Mouse (Mus musculus) brain, embryonic 14.5 days (tissue): ENCODE measurements at regions not wholly inside any gene's neighbourhood (a gene's known extent, or its start where the extent isn't known, plus 50 kb on each side); places are given as distances from the start of the nearest gene placed in this dataset.

Experiments
- CTCF ChIP-seq: fragments of 200-500 bp; IDR thresholded peaks from 2 replicates; pipeline ENCODE4 v1.5.1; 2012; ENCODE audit warnings: inconsistent platforms, mild to moderate bottlenecking, moderate library complexity, borderline replicate concordance; ENCODE audit not compliant: insufficient read depth, insufficient read length; ENCODE audit errors: extremely low read depth
- POLR2A ChIP-seq: fragments of 200-500 bp; IDR thresholded peaks from 2 replicates; pipeline ENCODE4 v1.6.1; 2012; ENCODE audit warnings: mild to moderate bottlenecking, inconsistent platforms, borderline replicate concordance; ENCODE audit not compliant: poor library complexity, insufficient read depth, insufficient read length, severe bottlenecking; ENCODE audit errors: extremely low read depth

DNA sequence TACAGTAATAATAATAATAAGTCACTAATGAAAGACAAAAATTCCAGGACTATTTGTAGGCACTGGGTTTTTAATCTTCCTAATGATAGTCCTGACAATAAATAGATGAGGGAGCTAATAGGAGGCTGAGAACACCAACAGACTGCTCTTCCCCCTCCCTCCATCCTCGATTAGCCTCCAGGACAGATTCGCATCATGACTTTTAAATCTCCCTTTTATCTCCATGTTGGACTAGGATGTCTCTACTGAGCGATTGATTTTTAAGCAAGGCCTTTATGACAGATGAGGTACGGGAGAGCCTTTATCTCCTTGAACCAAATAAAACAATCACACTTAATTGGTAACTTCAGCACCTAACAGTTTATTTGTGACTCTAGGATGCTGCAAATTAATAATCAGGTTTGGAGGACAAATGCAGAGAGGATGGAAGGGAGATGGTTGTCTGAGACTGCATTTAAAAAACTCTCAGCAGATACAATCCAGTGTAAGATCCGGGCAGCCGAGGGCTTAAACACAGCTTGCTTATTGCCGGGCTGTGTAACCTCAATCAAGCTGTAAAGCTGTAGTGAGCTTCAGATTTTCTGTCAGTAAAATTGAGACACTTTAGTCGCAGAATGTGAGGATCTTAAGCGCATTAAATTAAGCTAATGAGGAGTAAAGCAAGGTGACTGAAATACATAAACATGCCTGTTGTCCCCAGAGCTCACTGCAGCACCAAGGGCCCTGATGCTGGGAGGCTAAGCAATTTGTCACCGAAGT lies 82.3 kb downstream of the Cmpk2 start:
- TF ChIP-seq CTCF (no peak), POLR2A (no peak)
